Mouse (Mus musculus) adrenal gland, postnatal 36 days (tissue): ENCODE measurements at regions not wholly inside any gene's neighbourhood (a gene's known extent, or its start where the extent isn't known, plus 50 kb on each side); places are given as distances from the start of the nearest gene placed in this dataset.

ENCODE experiments used
- DNase-seq, 2 experiments: peaks; one replicate each; pipeline ENCODE4 v3.0.0; 2021; ENCODE audit warnings: mixed read lengths in 1 of 2

GRCm38 (mm10) chr13:48316747-48317146 lies 55.7 kb downstream of the Id4 start:
- DNase-seq = no peak

DNA sequence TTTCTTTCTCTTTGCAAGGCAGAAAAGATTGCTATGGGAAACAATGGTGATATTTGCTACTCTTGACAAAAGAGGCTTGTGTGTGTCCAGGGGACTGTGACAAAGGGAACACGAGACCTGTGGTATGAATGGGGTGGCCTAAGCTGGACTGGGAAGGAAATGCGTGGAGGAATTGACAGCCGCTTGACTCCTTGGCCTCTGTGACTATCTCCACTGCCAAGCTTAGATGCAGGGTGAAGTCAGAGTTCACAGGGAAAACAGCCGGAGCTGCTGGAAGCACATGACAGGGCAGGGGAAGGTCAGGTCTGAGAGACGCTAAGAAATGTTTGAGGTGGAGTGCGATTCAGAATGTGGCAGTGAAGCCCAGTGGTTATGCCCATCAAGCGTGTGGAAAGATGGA lies 56.4 kb downstream of the Id4 start:
- DNase-seq = peak; percentile 9 to 26

GRCm38 (mm10) chr13:48319001-48319400 lies 58.0 kb downstream of the Id4 start:
- DNase-seq = no peak

DNA sequence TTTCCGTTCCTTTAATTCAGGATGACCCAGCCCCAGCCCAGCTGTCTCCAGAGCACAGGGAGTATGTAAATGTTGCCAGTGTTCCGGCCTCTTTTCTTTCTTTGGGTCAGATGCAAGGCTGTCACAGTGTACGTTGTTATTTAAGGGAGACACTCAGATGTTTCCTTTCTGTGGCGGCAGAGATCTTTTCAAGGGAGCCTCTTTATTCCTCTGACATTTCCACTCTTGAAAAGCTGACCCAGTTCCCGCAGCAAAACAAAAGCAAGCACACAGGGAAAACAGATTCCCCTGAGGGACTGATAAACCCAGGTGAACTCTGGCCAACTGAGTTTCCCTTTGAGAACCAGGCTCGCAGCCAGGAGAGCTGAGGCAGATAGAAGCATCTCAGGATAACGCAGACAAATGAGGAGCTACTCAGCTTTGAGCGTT lies 63.3 kb downstream of the Id4 start:
- DNase-seq = peak; percentile 15 to 47

DNA sequence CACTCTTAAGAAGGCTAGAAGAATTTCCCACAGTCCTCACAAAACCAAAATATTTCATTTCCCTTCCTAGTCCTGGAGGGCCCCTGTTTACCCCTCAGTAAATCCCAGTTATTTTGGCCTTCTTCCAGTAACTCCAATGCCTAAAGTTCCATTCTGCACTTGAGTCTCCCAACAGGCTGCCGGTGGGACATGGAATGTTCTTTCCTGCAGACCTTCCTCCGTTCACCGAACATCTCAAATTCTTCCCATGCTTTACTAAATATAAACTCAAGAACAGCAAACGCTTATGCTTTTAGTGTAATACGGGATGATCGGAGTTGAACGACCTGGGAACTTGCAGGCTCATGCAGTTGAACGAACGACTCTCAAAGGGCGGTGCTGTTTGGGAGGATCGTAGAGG lies 69.6 kb downstream of the Id4 start:
- no peak for DNase-seq

GRCm38 (mm10) chr13:48336135-48336534 lies 75.1 kb downstream of the Id4 start:
- no peak for DNase-seq

DNA sequence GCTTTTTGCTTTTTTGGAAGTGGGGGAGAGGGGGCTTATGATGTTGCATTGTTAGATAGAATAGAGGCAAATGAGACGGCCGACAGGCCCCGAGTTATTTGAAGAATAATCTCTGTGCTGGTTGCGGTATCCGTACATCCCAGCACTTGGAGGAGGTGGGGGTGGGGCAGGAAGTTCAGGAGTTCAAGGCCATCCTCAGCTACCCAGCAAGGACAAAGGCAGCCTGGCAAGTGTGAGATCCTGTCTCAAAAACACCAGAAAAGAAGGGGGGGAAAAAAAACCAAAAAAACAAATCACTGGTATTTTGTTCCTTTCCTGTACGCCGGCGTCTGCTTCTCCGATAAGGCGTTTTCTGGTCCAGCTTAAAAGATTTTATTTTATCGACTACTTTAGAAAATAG lies 75.6 kb downstream of the Id4 start:
- DNase-seq = peak in 1 of 2 experiments; percentile 34

DNA sequence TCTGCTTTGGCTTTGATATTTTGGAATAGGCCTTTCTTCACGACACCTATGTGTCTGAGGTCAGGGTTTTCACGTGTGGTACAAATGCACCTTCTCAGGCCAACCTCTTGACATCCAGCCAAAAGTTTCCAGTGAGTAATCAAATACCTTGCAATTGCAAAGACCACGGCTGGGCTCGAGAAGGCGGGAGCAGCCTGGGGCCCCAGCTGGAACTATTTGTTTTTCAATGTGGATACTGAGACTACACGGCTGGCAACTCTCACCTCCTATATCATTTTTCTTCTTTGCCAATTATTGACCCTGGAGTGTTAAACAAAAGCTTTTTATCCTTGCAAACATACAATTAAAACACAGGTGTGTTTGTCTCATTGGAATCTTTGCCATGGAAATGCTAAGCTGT lies 77.5 kb downstream of the Id4 start:
- no peak for DNase-seq

DNA sequence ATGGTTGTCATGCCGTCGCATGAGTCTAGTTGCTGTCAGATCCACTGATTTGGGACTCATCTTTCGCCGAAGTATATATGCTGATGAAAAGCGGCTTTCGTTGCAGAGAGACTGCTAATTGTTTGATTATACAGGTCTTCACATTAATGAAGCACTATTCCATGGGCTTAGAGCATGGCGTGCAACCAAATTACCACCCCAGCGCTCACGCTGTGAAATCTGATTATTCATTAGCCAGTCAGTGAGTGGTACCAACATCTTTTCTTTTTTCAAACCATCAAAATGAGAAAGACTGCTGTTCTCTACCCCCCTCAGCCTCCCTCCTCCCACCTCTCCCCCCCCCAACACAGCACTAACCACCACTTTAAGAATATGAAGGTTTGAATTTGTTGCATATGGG lies 89.1 kb downstream of the Id4 start:
- DNase-seq = no peak

- DNase-seq = no peak
Observed at GRCm38 (mm10) chr13:48350955-48351354, 89.9 kb downstream of the Id4 start.

DNA sequence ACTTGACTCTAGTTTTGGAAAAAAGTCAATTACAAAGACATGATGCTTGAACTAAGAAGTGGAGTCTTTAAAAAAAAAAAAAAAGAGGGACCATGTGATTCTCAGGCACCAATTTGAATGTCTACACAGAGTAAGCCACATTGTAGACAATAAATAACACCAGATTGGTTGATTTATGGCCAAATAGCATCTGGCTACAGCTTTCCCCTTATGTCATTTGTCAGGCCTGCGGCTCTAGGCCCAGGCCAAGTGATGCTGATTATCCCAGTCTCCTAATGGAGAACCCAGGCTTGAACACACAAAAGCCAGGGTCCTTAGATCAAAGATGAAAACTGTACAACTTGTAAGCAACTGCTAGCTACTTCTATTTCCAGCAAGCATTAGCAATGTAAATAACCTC lies 96.1 kb downstream of the Id4 start:
- DNase-seq = no peak

GRCm38 (mm10) chr13:48357640-48358039 lies 96.6 kb downstream of the Id4 start:
- DNase-seq = peak in 1 of 2 experiments; percentile 24

DNA sequence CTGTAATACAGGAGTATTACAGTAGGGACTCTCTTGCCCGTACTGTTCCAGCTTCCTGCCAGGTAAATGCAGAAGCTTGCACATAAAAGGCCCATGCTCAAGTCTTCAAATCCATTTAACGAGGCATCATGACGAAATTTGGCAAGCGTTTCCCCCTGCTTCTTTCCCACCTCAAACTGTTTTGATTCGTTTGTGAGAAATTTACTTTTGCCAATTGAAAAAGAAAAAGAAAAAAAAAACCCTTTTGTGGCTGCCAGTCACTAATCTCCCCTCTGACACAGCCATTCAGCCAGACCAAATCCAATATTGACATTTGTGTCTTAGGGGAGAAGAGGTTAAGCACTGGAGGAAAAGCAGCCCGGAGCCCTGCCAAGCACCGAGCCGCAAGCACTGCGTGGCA lies 110.0 kb downstream of the Id4 start:
- no peak for DNase-seq

DNA sequence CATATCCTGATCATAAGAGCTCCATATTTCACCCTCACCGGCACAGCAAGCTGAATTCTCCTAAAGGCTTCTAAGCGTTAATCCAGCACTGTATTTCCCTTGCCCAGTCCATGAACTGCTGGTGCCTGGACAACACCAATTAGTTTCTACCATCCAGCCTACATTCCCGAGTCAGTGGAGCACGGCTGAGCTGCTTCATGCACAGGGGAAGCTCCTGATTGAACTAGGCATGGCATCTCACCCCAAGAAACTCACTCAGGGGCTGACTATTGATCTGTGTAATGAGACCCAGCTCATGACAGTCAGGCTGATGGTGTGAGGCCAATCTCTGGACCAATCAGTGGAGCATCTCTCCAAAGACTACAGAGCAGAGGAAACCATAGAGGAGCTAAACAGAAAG lies 115.4 kb downstream of the Id4 start:
- no peak for DNase-seq

GRCm38 (mm10) chr13:48383580-48384445 lies 122.8 kb downstream of the Id4 start:
- DNase-seq = no peak

GRCm38 (mm10) chr13:48384901-48385300 lies 123.9 kb downstream of the Id4 start:
- no peak for DNase-seq

- DNase-seq = no peak
Observed at GRCm38 (mm10) chr13:48391126-48391525, 122.1 kb downstream of the Zfp169 start.

GRCm38 (mm10) chr13:48397761-48398160 lies 115.5 kb downstream of the Zfp169 start:
- no peak for DNase-seq

DNA sequence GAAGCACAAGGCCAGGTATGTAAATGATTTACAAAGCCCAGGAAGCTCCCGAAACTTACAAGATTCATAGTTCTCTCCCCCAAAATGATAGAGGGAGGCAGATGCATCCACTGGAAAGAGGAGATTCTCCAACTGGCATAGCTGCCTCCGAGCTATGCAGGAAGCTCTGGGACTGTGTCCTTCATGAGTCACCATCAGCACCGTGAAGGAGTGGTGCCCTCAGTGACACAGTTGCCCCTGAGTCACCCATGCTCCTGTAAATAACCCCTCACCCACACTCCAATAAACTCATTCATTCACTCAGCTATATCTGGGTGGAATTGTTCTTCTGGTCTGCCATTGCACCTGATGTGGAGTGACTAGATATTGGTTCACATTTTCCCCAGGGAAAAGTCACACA lies 114.6 kb downstream of the Zfp169 start:
- peak; percentile 32 to 48 for DNase-seq

DNA sequence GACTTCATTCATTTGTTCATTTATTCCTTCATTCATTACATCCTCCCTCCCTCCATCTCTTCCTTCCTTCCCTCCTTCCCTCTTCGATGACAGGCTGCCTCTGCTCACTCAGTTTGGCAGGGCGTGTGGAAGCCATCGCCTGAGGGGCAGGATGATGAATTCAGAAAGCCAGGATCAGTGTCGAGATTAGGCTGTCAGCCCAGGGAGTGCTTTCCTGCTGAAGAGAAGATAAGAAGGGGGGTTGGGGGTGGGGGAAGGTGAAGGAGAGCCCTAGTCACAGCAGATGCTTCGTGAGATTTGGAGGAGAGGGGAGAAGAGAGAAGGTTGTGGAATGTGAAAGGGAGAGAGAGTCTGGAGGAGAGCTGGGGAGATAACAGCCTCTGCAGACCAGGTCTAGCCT lies 110.9 kb downstream of the Zfp169 start:
- no peak for DNase-seq

DNA sequence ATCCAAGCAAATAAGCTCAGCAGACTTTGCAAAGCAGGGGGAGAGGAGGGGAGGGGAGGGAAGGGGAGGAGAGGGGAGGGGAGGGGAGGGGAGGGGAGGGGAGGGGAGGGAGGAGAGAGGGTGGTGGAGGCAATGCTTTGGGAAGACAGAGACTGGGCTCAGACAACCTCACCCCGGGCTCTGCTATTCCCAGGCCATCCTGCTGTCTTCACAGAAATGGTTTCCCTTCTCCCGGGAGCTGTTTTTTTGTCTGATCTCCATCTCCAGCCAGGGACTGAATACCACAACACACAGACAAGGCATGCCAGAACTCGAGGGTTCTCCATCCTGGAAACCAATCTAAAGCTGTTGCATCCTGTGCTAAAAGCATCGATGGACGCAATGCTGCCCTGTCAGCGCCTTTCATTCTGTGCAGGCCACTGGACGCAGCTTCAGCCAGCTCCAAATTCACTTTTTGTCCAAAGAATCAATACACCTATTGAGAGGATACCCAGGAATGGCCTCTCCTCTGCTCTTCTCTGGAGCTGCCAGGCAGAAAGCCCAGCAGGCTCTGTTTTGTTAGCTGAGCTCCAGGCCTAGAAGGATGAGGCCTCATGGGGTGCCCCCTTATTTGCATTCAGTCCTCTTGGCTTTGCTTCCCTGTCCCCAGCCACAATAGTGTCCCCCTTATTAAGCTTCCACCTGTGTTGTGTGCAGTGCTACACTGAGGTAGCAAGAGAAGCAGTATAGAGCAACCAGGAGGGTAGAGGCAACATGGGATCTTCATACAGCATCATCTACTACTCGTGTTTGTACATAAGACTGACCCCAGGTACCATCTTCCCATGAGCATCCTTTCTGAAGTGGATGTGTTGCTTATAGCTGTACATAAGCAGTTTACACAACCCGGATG lies 90.6 kb downstream of the Zfp169 start:
- DNase-seq = no peak

DNA sequence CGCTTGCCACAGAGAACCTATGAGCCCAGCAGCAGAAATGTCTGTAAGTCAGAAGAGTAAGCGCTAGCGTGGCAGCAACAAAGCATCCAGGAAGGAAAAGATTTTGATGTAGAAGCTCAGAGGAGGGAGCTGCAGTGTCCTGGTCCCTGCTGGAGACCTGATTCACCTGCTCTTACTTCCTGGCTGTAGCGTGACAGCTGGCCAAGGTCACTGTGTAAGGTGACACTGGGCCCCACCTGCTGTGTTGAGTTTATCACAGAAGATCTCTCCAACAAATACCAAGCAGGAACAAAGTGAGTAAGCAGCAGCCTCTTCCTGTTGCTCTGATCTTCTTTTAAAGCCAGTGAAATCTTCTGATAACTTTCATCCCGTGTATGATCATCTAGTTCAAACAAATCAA lies 86.4 kb downstream of the Zfp169 start:
- DNase-seq = no peak

- DNase-seq = no peak
Observed at GRCm38 (mm10) chr13:48436659-48437345, 76.4 kb downstream of the Zfp169 start.
